Mouse (Mus musculus) kidney, adult 2 months (tissue): ENCODE data around the gene Tfap2a.

Experiments
- CTCF ChIP-seq: fragments of 200-500 bp; conservative IDR thresholded peaks from 2 replicates; pipeline ENCODE4 v1.5.1; 2011; ENCODE audit warnings: low read depth, mild to moderate bottlenecking, control low read depth, low read length, moderate library complexity, mixed read lengths; ENCODE audit not compliant: insufficient read depth, insufficient read length
- POLR2A ChIP-seq: fragments of 200-500 bp; IDR thresholded peaks from one replicate; pipeline ENCODE4 v1.6.1; 2011; ENCODE audit warnings: low read depth, low read length, control low read depth

DNA sequence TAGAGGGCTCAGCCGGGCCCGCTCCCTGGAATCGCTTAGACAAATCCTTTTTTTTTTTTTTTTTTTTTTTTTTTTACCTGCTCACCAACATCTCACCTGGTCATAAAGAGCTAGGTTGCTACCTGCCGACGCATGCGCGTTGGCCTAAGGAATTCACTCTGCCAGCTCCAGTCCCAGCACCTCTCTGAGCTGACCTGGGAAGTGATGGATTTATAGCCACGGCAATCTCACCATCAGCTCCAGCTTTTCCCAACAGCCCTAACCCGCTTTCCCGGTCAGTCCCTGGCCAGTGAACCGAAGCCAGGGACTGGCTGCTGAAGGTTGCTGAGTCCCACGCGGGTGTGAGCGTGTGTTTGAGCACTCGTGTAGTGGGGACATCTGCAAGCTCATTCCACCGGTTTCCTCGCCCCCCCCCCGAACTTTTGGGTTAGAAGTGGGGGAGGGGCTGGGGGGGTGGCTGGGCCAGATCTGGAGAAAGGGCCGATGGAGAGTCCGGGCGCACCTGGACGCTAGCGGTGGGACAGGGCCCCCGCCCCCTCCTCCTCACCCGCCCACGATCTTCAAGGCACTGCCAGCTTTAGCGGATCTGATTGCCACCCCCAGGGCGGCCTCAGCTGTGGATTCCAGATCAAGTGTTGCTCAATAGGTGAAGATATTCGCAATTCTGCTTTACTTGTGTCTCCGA lies at the start of gene Tfap2a:
- TF ChIP-seq CTCF (no peak), POLR2A (no peak)
